Mouse (Mus musculus) CH12.LX (cell line): ENCODE data around the gene Bend6.

Experiments
- CTCF ChIP-seq, 2 experiments: IDR thresholded peaks in 1 of 2; conservative IDR thresholded peaks in 1 of 2; 2 replicates each; pipeline ENCODE4 v1.5.1; 2011 to 2012; ENCODE audit warnings: low read depth in 2 of 2, low read length in 2 of 2, improper control_type of control experiment in 1 of 2, inconsistent platforms in 1 of 2, mild to moderate bottlenecking in 1 of 2, moderate library complexity in 1 of 2
- MAX ChIP-seq: IDR thresholded peaks from 2 replicates; pipeline ENCODE4 v1.6.1; 2011; ENCODE audit warnings: low read length, improper control_type of control experiment
- MEF2A ChIP-seq: IDR thresholded peaks from 2 replicates; pipeline ENCODE4 v1.6.1; 2014; ENCODE audit warnings: low read depth, mild to moderate bottlenecking, inconsistent platforms, low read length, improper control_type of control experiment, borderline replicate concordance
- SIN3A ChIP-seq: IDR thresholded peaks from 2 replicates; pipeline ENCODE4 v1.6.1; 2012; ENCODE audit warnings: low read length, improper control_type of control experiment, inconsistent platforms
- UBTF ChIP-seq: IDR thresholded peaks from 2 replicates; pipeline ENCODE4 v1.6.1; 2012; ENCODE audit warnings: low read depth, mild to moderate bottlenecking, inconsistent platforms, low read length, improper control_type of control experiment, moderate library complexity
- ZC3H11A ChIP-seq: IDR thresholded peaks from 2 replicates; pipeline ENCODE4 v1.6.1; 2012; ENCODE audit warnings: low read depth, mild to moderate bottlenecking, inconsistent platforms, low read length, improper control_type of control experiment

DNA sequence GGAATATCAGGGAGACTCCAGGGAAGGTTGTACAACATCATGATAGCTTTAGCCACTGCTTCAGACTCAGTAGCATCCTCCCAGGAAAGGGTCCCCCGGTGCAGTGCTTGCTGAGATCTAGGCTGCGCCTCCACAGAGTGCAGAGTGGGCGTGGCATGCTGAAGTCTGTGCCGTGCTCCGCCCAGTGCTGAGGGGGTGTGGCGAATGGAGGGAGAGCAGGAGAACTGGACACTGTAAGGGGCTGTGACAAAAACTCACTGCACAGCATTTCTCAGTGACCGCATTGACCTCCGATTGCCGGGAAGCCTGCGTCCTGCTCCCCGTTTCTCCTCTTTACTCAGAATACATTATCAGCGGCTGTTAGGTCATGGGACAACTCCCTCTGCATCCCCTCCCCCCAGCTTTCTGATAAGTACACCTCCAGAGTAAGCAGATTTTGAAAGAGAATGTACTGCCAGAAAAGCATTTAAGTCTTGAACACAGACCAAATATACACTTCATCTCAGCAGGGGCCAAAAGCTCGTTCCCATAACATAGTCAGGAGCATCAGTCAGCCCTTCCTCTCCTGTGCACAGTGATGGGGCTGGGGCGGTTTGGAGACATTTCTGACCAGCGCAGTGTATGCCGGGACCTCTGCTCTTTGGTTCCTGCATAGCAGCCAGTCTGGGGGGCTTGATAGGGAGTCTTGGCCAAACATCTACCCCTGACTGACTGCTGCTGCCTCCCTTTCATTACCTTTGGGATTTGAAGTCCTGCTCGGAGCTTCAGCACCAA, 37.5 kb upstream of the Bend6 start:
- no peak for TF ChIP-seq MAX
- TF ChIP-seq CTCF (conservative IDR thresholded peaks at IDR 0.05 in 1 of 2, IDR thresholded peaks at IDR 0.05 in 1 of 2; ENCODE audit: low read depth in 2 of 2, low read length in 2 of 2) = no peak
- TF ChIP-seq MEF2A = no peak
- no peak for TF ChIP-seq SIN3A
- TF ChIP-seq ZC3H11A = no peak
- TF ChIP-seq UBTF = no peak
